24 mouse cellular contexts compared by ENCODE assay signal in the genomic region with DNA sequence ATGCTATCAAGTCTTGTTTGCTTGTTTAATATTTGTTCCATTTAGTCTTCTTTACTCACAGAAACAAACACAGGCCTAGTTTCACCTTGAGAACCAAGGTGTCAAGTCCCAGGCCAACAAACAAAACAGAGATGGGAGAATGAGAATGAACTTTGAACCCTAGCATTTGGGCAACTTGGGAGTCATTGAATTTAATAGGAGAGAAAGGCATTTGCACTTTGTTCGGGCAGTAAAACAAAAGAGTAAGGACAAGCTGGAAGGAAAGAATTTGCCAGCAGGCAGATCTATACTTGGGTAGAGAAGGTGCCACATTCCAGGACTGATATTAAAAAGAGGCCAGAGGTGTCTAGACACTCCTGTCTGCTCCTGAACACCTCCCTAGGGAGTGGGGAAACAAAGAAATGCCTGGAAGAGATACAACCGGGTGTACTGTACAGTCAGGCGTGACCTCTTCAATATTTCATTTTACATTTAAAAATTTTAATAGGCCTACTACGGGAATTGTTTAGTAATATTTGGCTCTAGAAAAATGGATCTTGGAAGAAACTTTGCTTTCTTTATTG. TPM values are rescaled to one million over a fixed set of nuclear protein-coding genes. Genes with fewer than 3 reads are reported as not detected.
DNase-seq lines count a peak whose midpoint lies in the region; ATAC-seq and TF ChIP-seq lines count a peak whose summit lies in the region.
"Had no signal": no experiment of that assay in that cellular context is flagged by ENCODE, and none has a peak within 500 bp of the region (broad histone marks: within the 10 kb centered on the region; RNA-seq: fewer than 3 reads in every experiment).

No protein-coding gene starts in this region.

- TF ChIP-seq CTCF in liver, adult 2 months (IDR thresholded peaks at IDR 0.05; ENCODE audit: low read depth, low read length), result no peak

- H3K36me3 ChIP-seq in heart, embryonic 12.5 days, result no peaks in the 10 kb centered on the region
- H3K36me3 ChIP-seq in intestine, embryonic 16.5 days (ENCODE audit: control insufficient read depth, insufficient read depth, low read length), result no peaks in the 10 kb centered on the region
- no peaks in the 10 kb centered on the region for H3K36me3 ChIP-seq in intestine, embryonic 15.5 days
- no peaks in the 10 kb centered on the region for H3K36me3 ChIP-seq in liver, adult 2 months (ENCODE audit: control insufficient read depth, insufficient read depth, low read length)
- H3K36me3 ChIP-seq in liver, embryonic 11.5 days (ENCODE audit: control insufficient read depth, insufficient read depth, low read length), result no peaks in the 10 kb centered on the region
- H3K36me3 ChIP-seq: forebrain, embryonic 10.5 days; limb, embryonic 15.5 days; midbrain, embryonic 12.5 days; stomach, embryonic 15.5 days had no signal

- H3K27ac ChIP-seq in heart, embryonic 12.5 days (ENCODE audit: poor library complexity, severe bottlenecking), result 0 out of 2 replicates have a peak overlapping the region, but pooled peaks have one; percentile 43
- H3K27ac ChIP-seq in intestine, embryonic 16.5 days (ENCODE audit: low read length), result no peak overlapping the region
- H3K27ac ChIP-seq in intestine, embryonic 15.5 days, result no peak overlapping the region
- H3K27ac ChIP-seq in liver, adult 2 months (replicated peaks; ENCODE audit: insufficient read depth, low read depth, low read length), result peak overlapping the region; percentile 65
- no peak overlapping the region for H3K27ac ChIP-seq in liver, embryonic 11.5 days (ENCODE audit: low read depth, low read length)
- H3K27ac ChIP-seq: forebrain, embryonic 10.5 days; hindbrain, embryonic 14.5 days; left cerebral cortex, adult 2 months; limb, embryonic 15.5 days; midbrain, embryonic 12.5 days had no signal

- peak; percentile 72 for ATAC-seq in heart, embryonic 12.5 days (ENCODE audit: insufficient number of reproducible peaks, low FRiP score)
- ATAC-seq in intestine, embryonic 16.5 days, result 0 out of 2 replicates have a peak, but pooled peaks have one; percentile 47
- no peak for ATAC-seq in intestine, embryonic 15.5 days
- ATAC-seq in liver, embryonic 11.5 days (replicated peaks; ENCODE audit: low FRiP score), result no peak
- ATAC-seq: forebrain, embryonic 16.5 days; inflammation-experienced regulatory T-cells, adult 6 months had no signal

- no peak for TF ChIP-seq POLR2A in liver, adult 2 months (IDR thresholded peaks at IDR 0.05; ENCODE audit: extremely low read depth, insufficient read depth, low read length)

- no peaks in the 10 kb centered on the region for H3K9me3 ChIP-seq in heart, embryonic 12.5 days (replicated peaks)
- H3K9me3 ChIP-seq in intestine, embryonic 16.5 days (ENCODE audit: control insufficient read depth, low read length), result no peaks in the 10 kb centered on the region
- no peaks in the 10 kb centered on the region for H3K9me3 ChIP-seq in intestine, embryonic 15.5 days
- H3K9me3 ChIP-seq in liver, embryonic 11.5 days (ENCODE audit: control insufficient read depth, low read length), result no peaks in the 10 kb centered on the region
- H3K9me3 ChIP-seq: forebrain, embryonic 10.5 days; limb, embryonic 15.5 days; midbrain, embryonic 12.5 days; stomach, embryonic 15.5 days had no signal

- H3K27me3 ChIP-seq in heart, embryonic 12.5 days (replicated peaks), result no peaks in the 10 kb centered on the region
- no peaks in the 10 kb centered on the region for H3K27me3 ChIP-seq in intestine, embryonic 16.5 days (replicated peaks; ENCODE audit: control insufficient read depth, insufficient read depth, low read length)
- H3K27me3 ChIP-seq in intestine, embryonic 15.5 days (replicated peaks), result no peaks in the 10 kb centered on the region
- no peaks in the 10 kb centered on the region for H3K27me3 ChIP-seq in liver, adult 2 months (ENCODE audit: control insufficient read depth, insufficient read depth, low read length)
- H3K27me3 ChIP-seq in liver, embryonic 11.5 days (replicated peaks; ENCODE audit: control insufficient read depth, insufficient read depth, low read length), result no peaks in the 10 kb centered on the region
- H3K27me3 ChIP-seq: limb, embryonic 15.5 days; midbrain, embryonic 12.5 days; stomach, embryonic 15.5 days had no signal

- H3K79me2 ChIP-seq in liver, adult 2 months (ENCODE audit: control insufficient read depth, insufficient read depth, low read length), result no peaks in the 10 kb centered on the region

- no peak overlapping the region for H3K4me2 ChIP-seq in heart, embryonic 12.5 days
- no peak overlapping the region for H3K4me2 ChIP-seq in intestine, embryonic 16.5 days (ENCODE audit: low read depth, low read length)
- H3K4me2 ChIP-seq in intestine, embryonic 15.5 days (replicated peaks), result no peak overlapping the region
- H3K4me2 ChIP-seq in liver, embryonic 11.5 days, result no peak overlapping the region
- H3K4me2 ChIP-seq: hindbrain, embryonic 14.5 days; limb, embryonic 15.5 days; midbrain, embryonic 12.5 days; stomach, embryonic 15.5 days had no signal

- H3K4me1 ChIP-seq in heart, embryonic 12.5 days (replicated peaks), result peaks cover 17% of the 10 kb centered on the region
- peaks cover 6% of the 10 kb centered on the region; the same call in 1 of the 2 replicates for H3K4me1 ChIP-seq in intestine, embryonic 16.5 days (ENCODE audit: control insufficient read depth, insufficient read depth, low read length)
- H3K4me1 ChIP-seq in intestine, embryonic 15.5 days (replicated peaks), result 0 out of 2 replicates have a peak, but pooled peaks cover 3% of the 10 kb centered on the region
- peaks cover 17% of the 10 kb centered on the region; the same call in 1 of the 2 replicates for H3K4me1 ChIP-seq in liver, adult 2 months (ENCODE audit: control insufficient read depth, insufficient read depth, low read length)
- peaks cover 26% of the 10 kb centered on the region for H3K4me1 ChIP-seq in liver, embryonic 11.5 days (replicated peaks; ENCODE audit: control insufficient read depth, insufficient read depth, low read length)
- H3K4me1 ChIP-seq: stomach, embryonic 15.5 days had no signal

- no peak for DNase-seq in heart, adult 9 months (ENCODE audit: low spot score in 2 of 2)
- peak; percentile 90 for DNase-seq in liver, adult 2 months (ENCODE audit: extremely low read depth, low read depth, low spot score)
- no peak for DNase-seq in liver, embryonic 11.5 days (ENCODE audit: low spot score)
- peak; percentile 27 for DNase-seq in large intestine, adult 2 months (ENCODE audit: low read depth, low spot score)
- DNase-seq in gastrocnemius, adult 8-10 months (ENCODE audit: low spot score in 2 of 2), result no peak
- DNase-seq: adrenal gland, postnatal 36 days; cerebellum, adult 11 months; cerebellum, adult 9-11 months; gastrocnemius, postnatal 25 days; left cerebral cortex, postnatal 4 days; lung, adult 18-20 months; lung, postnatal 14 days; thymus, postnatal 25 days had no signal

- H3K9ac ChIP-seq in heart, embryonic 12.5 days, result no peak overlapping the region
- no peak overlapping the region for H3K9ac ChIP-seq in intestine, embryonic 16.5 days (ENCODE audit: low read depth, low read length)
- H3K9ac ChIP-seq in intestine, embryonic 15.5 days, result no peak overlapping the region
- no peak overlapping the region for H3K9ac ChIP-seq in liver, adult 2 months (ENCODE audit: low read depth, low read length)
- H3K9ac ChIP-seq in liver, embryonic 11.5 days (ENCODE audit: low read depth, low read length), result no peak overlapping the region
- H3K9ac ChIP-seq: hindbrain, embryonic 14.5 days; limb, embryonic 15.5 days; midbrain, embryonic 12.5 days; stomach, embryonic 15.5 days had no signal

- no peak overlapping the region for H3K4me3 ChIP-seq in heart, embryonic 12.5 days
- H3K4me3 ChIP-seq in intestine, embryonic 16.5 days (ENCODE audit: low read length), result no peak overlapping the region
- no peak overlapping the region for H3K4me3 ChIP-seq in intestine, embryonic 15.5 days (replicated peaks)
- H3K4me3 ChIP-seq in liver, adult 2 months (ENCODE audit: insufficient read depth, low read depth, low read length), result no peak overlapping the region
- H3K4me3 ChIP-seq in liver, embryonic 11.5 days (ENCODE audit: low read depth, low read length), result no peak overlapping the region
- H3K4me3 ChIP-seq: forebrain, embryonic 10.5 days; left cerebral cortex, adult 2 months; limb, embryonic 15.5 days; midbrain, embryonic 12.5 days; stomach, embryonic 15.5 days had no signal

- 29% methylated on average over 4 of the region's 4 CpGs for WGBS in heart, embryonic 12.5 days
- 67% methylated on average over 4 of the region's 4 CpGs for WGBS in intestine, embryonic 16.5 days
- 66% methylated on average over 4 of the region's 4 CpGs for WGBS in intestine, embryonic 15.5 days
- 53% methylated on average over 4 of the region's 4 CpGs for WGBS in liver, adult 2 months
- 76% methylated on average over 4 of the region's 4 CpGs for WGBS in liver, embryonic 11.5 days
- WGBS in large intestine, adult 2 months, result 55% methylated on average over 4 of the region's 4 CpGs

RNA-seq across cellular contexts. Expression of gene Gtdc1, which starts 24.3 kb away (rescaled TPM):
- polyA plus RNA-seq in heart, embryonic 12.5 days (2016; fragmentation: Nextera tagmentation; extraction: Ambion mirVana), result 10.0 and 10.1 TPM in 2 replicates
- 6.6 and 9.2 TPM in 2 replicates for polyA plus RNA-seq in intestine, embryonic 16.5 days (2015; fragmentation: Nextera tagmentation; extraction: Ambion mirVana)
- polyA plus RNA-seq in intestine, embryonic 15.5 days (2015; fragmentation: Nextera tagmentation; extraction: Ambion mirVana), result 8.8 and 10.2 TPM in 2 replicates
- total RNA-seq in liver, adult 2 months (2014; rRNA removed), result 9.3 and 14.3 TPM in 2 replicates
- 2.3 and 2.9 TPM in 2 replicates for polyA plus RNA-seq in liver, adult 2 months (2012; rRNA removed)
- 8.1 and 8.5 TPM in 2 replicates for polyA plus RNA-seq in liver, embryonic 11.5 days (2014; fragmentation: Nextera tagmentation; extraction: Ambion mirVana)
- polyA plus RNA-seq in large intestine, adult 2 months (2012; rRNA removed), result 2.2 and 4.6 TPM in 2 replicates
- total RNA-seq in gastrocnemius, adult 8-10 months (2022), result 10 to 100 TPM; 28.7 to 38.1 (median 35.3) TPM

Comparison
In these comparisons a context has a peak if more than half of its experiments do, and no peak if none do; other contexts are left out.
1. ATAC-seq: peak in heart, embryonic 12.5 days (single experiment) and intestine, embryonic 16.5 days (single experiment); none in intestine, embryonic 15.5 days (single experiment) and liver, embryonic 11.5 days (single experiment).
2. H3K27ac ChIP-seq: peak in heart, embryonic 12.5 days (single experiment) and liver, adult 2 months (single experiment); none in intestine, embryonic 16.5 days (single experiment), intestine, embryonic 15.5 days (single experiment) and liver, embryonic 11.5 days (single experiment).
3. DNase-seq: peak in liver, adult 2 months (single experiment) and large intestine, adult 2 months (single experiment); none in heart, adult 9 months (0 of 2), liver, embryonic 11.5 days (single experiment) and gastrocnemius, adult 8-10 months (0 of 2).